Mouse (Mus musculus): Measurements from ENCODE around the gene Wbp1l. TPM values are rescaled to one million over a fixed set of nuclear protein-coding genes. Genes with fewer than 3 reads are reported as not detected.

The Wbp1l gene
- polyA plus RNA-seq, 1 experiment from 2014 or later: 48.0 TPM

DNA sequence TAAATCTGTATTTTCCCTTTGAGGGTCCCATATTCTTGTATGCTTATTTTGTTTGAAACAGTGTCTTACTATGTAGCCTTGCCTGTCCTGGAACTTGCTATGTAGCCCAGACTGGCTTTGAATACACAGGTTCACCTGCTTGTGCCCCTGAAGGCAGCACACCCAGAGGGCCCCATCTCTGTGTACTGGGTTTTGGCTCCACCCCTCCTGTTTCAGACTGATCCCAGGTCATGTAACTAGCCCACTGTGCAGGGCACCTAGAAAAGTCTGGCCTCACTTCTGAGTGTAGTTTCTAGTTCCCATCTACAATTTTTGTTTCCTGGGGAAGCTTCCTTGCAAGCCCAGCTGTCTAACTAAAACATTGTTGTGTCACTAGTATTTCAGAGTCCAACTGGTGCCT is 40.2 kb downstream of the Wbp1l start:
- H3K9ac ChIP-seq: no peak overlapping the region
- peaks cover 65% of the 10 kb centered on the region for H3K4me1 ChIP-seq
- H3K27me3 ChIP-seq: no peaks in the 10 kb centered on the region
- H3K4me3 ChIP-seq: no peak overlapping the region
- peaks cover 11% of the 10 kb centered on the region; the same call in 1 of the 2 replicates for H3K36me3 ChIP-seq
- H3K9me3 ChIP-seq: no peaks in the 10 kb centered on the region
- ATAC-seq (ENCODE audit: borderline replicate concordance, extremely low read depth, low FRiP score, low TSS enrichment): no peak
- no peak overlapping the region for H3K4me2 ChIP-seq
- H3K27ac ChIP-seq: peak overlapping the region; percentile 20

DNA sequence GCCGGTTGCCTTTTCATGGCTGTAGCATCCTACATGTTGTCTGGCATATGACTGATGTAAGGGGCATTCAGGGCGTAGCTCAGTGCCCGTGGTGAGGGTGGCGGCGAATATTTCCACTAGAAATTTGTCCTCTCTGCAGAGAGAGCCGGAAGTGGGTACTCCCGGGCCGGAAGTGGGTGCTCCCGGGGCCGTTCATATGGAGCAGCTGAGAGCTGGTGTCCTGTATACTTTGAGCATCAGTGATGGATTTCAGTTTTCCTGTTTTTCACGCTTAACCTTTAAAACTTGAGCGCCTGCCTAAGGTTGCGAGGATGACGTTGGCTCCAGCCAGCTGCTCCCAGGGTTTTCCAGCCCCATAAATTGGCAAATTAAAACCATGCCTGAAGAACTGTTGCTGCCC is 40.6 kb downstream of the Wbp1l start:
- Histone ChIP-seq H3K9me3 (no peaks in the 10 kb centered on the region), H3K4me3 (no peak overlapping the region), H3K36me3 (peaks cover 14% of the 10 kb centered on the region; the same call in 1 of the 2 replicates), H3K4me1 (peaks cover 69% of the 10 kb centered on the region), H3K27ac (peak overlapping the region; percentile 20), H3K4me2 (no peak overlapping the region), H3K9ac (no peak overlapping the region), H3K27me3 (no peaks in the 10 kb centered on the region)
- no peak for ATAC-seq (ENCODE audit: borderline replicate concordance, extremely low read depth, low FRiP score, low TSS enrichment)
- WGBS: 77% methylated on average over 14 of the region's 14 CpGs

GRCm38 (mm10) chr19:46640780-46641179 is 41.9 kb downstream of the Wbp1l start:
- no peak overlapping the region for H3K4me3 ChIP-seq
- peaks cover 77% of the 10 kb centered on the region for H3K4me1 ChIP-seq
- H3K27ac ChIP-seq: peak overlapping the region; percentile 90
- peaks cover 18% of the 10 kb centered on the region; the same call in 1 of the 2 replicates for H3K36me3 ChIP-seq
- no peak overlapping the region for H3K4me2 ChIP-seq
- H3K27me3 ChIP-seq: no peaks in the 10 kb centered on the region
- no peaks in the 10 kb centered on the region for H3K9me3 ChIP-seq
- 75% methylated on average over 8 of the region's 8 CpGs for WGBS
- H3K9ac ChIP-seq: 0 out of 2 replicates have a peak overlapping the region, but pooled peaks have one; percentile 5
- no peak for ATAC-seq (ENCODE audit: borderline replicate concordance, extremely low read depth, low FRiP score, low TSS enrichment)

DNA sequence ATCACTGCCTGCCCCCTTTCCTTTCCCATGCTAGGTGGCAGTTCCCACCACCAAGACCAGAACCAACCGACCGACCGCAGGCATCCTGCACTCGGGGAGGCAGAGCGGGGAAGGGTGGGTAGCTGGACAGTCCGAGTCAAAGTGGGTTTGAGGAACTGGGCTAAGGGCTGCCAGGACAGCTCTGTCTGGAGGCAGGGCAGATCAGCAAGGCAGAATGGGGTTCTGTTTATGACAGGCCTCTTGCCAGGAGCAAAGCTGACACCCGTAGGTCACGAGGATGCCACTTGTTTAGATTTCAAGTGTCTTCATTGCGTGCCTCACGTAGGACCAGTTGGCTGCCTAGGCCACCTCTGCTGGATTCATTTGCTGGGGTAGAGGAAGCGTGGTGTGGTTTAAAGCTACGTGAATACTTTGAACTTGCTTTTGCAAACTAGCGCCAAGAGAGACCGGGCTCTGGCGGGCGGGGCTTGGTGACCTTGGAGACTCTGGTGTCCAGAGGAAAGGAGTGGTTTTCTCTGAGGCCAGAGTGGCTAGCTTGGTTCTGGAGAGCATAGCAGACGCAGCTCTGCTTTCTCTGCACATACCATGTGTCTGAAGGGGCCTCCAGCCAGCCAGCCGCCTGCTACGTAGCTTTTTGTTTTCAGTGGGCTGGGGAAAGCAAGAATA is 42.7 kb downstream of the Wbp1l start:
- H3K9ac ChIP-seq: peak overlapping the region; percentile 20
- H3K36me3 ChIP-seq: peaks cover 24% of the 10 kb centered on the region; the same call in 1 of the 2 replicates
- H3K4me3 ChIP-seq: no peak overlapping the region
- peak; percentile 79 for ATAC-seq (ENCODE audit: borderline replicate concordance, extremely low read depth, low FRiP score, low TSS enrichment)
- 16% methylated on average over 19 of the region's 19 CpGs for WGBS
- H3K27me3 ChIP-seq: no peaks in the 10 kb centered on the region
- H3K9me3 ChIP-seq: no peaks in the 10 kb centered on the region
- H3K4me2 ChIP-seq: peak overlapping the region; percentile 39
- peak overlapping the region; percentile 90 for H3K27ac ChIP-seq
- H3K4me1 ChIP-seq: peaks cover 71% of the 10 kb centered on the region

- Histone ChIP-seq H3K4me2 (peak overlapping the region; percentile 39), H3K27me3 (no peaks in the 10 kb centered on the region), H3K4me1 (peaks cover 69% of the 10 kb centered on the region), H3K27ac (peak overlapping the region; percentile 90), H3K36me3 (peaks cover 25% of the 10 kb centered on the region; the same call in 1 of the 2 replicates), H3K9me3 (no peaks in the 10 kb centered on the region), H3K9ac (0 out of 2 replicates have a peak overlapping the region, but pooled peaks have one; percentile 20), H3K4me3 (no peak overlapping the region)
- ATAC-seq (ENCODE audit: borderline replicate concordance, extremely low read depth, low FRiP score, low TSS enrichment): peak; percentile 6; the same call in 1 of the 2 replicates
- 38% methylated on average over 22 of the region's 22 CpGs for WGBS
These were observed 43.4 kb downstream of the Wbp1l start for GRCm38 (mm10) chr19:46642136-46642753.

DNA sequence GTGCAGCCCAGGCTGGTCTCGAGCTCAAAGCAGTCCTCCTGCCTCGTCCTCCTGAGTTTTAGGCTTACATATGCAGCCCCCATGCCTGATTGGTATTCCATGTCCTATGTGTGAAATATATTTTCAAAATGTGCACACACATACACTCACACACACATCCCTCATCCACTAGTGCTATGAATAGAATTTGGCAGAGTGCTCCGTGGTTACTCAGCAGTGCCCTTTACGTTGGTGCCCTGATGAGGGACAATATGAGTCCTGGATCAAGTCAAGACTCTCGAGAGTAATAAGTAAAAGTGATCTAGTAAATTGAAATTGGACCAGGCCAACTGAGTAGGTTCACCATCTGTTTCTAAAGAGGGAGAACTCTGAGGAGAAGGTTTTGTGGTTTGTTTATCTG is 44.4 kb downstream of the Wbp1l start:
- Histone ChIP-seq H3K9ac (no peak overlapping the region), H3K4me3 (no peak overlapping the region), H3K27me3 (no peaks in the 10 kb centered on the region), H3K27ac (peak overlapping the region; percentile 90), H3K4me1 (peaks cover 65% of the 10 kb centered on the region), H3K36me3 (peaks cover 17% of the 10 kb centered on the region; the same call in 1 of the 2 replicates), H3K9me3 (no peaks in the 10 kb centered on the region), H3K4me2 (no peak overlapping the region)
- ATAC-seq (ENCODE audit: borderline replicate concordance, extremely low read depth, low FRiP score, low TSS enrichment): no peak
- 69% methylated on average over 5 of the region's 5 CpGs for WGBS

- Histone ChIP-seq H3K4me3 (no peak overlapping the region), H3K27me3 (no peaks in the 10 kb centered on the region), H3K27ac (peak overlapping the region; percentile 66), H3K36me3 (peaks cover 15% of the 10 kb centered on the region; the same call in 1 of the 2 replicates), H3K9ac (no peak overlapping the region), H3K9me3 (no peaks in the 10 kb centered on the region), H3K4me1 (peaks cover 65% of the 10 kb centered on the region), H3K4me2 (no peak overlapping the region)
- no peak for ATAC-seq (ENCODE audit: borderline replicate concordance, extremely low read depth, low FRiP score, low TSS enrichment)
- WGBS: 78% methylated on average over 10 of the region's 10 CpGs
These were observed 45.5 kb downstream of the Wbp1l start for GRCm38 (mm10) chr19:46644343-46644792.

GRCm38 (mm10) chr19:46644793-46645602 is 46.1 kb downstream of the Wbp1l start:
- no peak overlapping the region for H3K4me2 ChIP-seq
- no peaks in the 10 kb centered on the region for H3K27me3 ChIP-seq
- H3K4me1 ChIP-seq: peaks cover 60% of the 10 kb centered on the region
- H3K27ac ChIP-seq: peak overlapping the region; percentile 66
- H3K9ac ChIP-seq: no peak overlapping the region
- H3K9me3 ChIP-seq: no peaks in the 10 kb centered on the region
- ATAC-seq (ENCODE audit: borderline replicate concordance, extremely low read depth, low FRiP score, low TSS enrichment): no peak; the same call in 1 of the 2 replicates
- WGBS: 28% methylated on average over 12 of the region's 12 CpGs
- H3K4me3 ChIP-seq: no peak overlapping the region
- H3K36me3 ChIP-seq: peaks cover 15% of the 10 kb centered on the region; the same call in 1 of the 2 replicates

DNA sequence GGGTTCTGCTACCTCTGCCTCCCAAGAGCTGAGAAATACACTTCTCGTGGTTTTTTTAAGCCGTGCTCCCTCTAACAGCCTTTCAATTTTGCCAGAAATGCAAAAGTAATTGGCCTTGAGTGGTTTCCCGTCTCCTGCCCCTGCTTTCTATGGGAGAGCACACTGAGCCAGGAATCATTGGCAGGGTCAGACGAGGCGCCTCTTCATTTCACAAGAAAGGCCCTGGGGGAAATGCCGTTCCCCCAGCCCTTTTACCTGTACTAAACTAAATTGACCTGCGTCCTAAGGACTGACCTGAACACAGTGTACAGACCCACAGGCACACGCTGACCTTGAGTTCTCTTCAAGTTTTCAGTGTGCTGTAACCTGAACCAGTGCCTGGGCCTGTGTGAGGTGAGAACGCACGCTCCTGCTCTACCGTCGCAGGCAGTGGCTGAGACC is 47.2 kb downstream of the Wbp1l start:
- peaks cover 49% of the 10 kb centered on the region for H3K4me1 ChIP-seq
- no peak for ATAC-seq (ENCODE audit: borderline replicate concordance, extremely low read depth, low FRiP score, low TSS enrichment)

DNA sequence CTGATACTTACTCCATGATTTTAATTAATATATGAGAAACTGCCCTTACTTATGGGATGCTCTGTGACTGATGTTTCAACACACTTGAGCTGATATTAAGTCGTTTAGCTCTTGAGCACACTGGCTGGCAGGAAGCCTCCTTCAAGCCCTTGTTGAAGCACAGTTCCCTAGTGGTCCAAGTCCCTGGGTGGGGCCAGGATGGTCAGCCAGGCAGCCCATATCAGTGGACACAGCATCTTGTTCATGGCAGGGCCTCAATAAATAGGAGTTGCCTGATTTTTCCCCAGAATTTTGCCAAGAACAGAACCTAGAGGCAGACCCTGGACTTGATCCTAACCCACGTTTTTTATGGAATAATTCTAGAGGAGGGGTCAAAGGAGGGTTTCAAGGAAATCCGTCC is 48.4 kb downstream of the Wbp1l start:
- H3K9ac ChIP-seq: no peak overlapping the region
- H3K9me3 ChIP-seq: no peaks in the 10 kb centered on the region
- H3K4me2 ChIP-seq: no peak overlapping the region
- H3K27ac ChIP-seq: no peak overlapping the region
- H3K36me3 ChIP-seq: peaks cover 18% of the 10 kb centered on the region; the same call in 1 of the 2 replicates
- 61% methylated on average over 3 of the region's 3 CpGs for WGBS
- peaks cover 37% of the 10 kb centered on the region for H3K4me1 ChIP-seq
- no peak overlapping the region for H3K4me3 ChIP-seq
- H3K27me3 ChIP-seq: no peaks in the 10 kb centered on the region
- no peak for ATAC-seq (ENCODE audit: borderline replicate concordance, extremely low read depth, low FRiP score, low TSS enrichment)

More for the DNA sequence above, 47.2 kb downstream of the Wbp1l start:
- Histone ChIP-seq H3K27me3 (no peaks in the 10 kb centered on the region), H3K36me3 (peaks cover 15% of the 10 kb centered on the region; the same call in 1 of the 2 replicates), H3K27ac (no peak overlapping the region), H3K4me2 (no peak overlapping the region), H3K4me3 (no peak overlapping the region), H3K9ac (no peak overlapping the region), H3K9me3 (no peaks in the 10 kb centered on the region)
- WGBS: 79% methylated on average over 12 of the region's 12 CpGs

GRCm38 (mm10) chr19:46647850-46648249 is 49.0 kb downstream of the Wbp1l start:
- Histone ChIP-seq H3K27me3 (no peaks in the 10 kb centered on the region), H3K9ac (no peak overlapping the region), H3K4me1 (peaks cover 31% of the 10 kb centered on the region), H3K4me2 (no peak overlapping the region), H3K9me3 (no peaks in the 10 kb centered on the region), H3K27ac (no peak overlapping the region), H3K36me3 (peaks cover 22% of the 10 kb centered on the region), H3K4me3 (no peak overlapping the region)
- WGBS: 74% methylated on average over 8 of the region's 8 CpGs
- no peak for ATAC-seq (ENCODE audit: borderline replicate concordance, extremely low read depth, low FRiP score, low TSS enrichment)

Data from lung, embryonic 15.5 days (tissue).